ENCODE assay signal across 10 mouse cellular contexts in the genomic region with DNA sequence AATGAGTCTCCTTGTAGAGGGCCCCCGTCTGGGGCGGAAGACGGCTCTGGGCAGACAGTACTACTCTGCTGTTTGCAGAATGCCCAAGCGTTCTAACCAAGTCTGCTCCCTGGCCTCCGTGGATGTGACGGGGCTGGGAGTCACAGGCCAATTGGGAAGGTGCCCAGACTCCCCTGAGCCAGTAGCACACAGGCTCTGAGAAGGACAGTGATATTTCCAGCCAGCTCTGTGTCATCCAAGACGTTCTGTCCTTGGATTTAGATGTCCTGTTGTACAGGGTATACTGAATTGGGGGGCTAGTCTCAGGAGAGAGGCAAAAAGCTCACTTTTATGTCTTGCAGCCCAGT. TPM values are rescaled to one million over a fixed set of nuclear protein-coding genes. Genes with fewer than 3 reads are reported as not detected.
DNase-seq lines count a peak whose midpoint lies in the region; ATAC-seq and TF ChIP-seq lines count a peak whose summit lies in the region.
"Had no signal": no experiment of that assay in that cellular context is flagged by ENCODE, and none has a peak within 500 bp of the region (broad histone marks: within the 10 kb centered on the region; RNA-seq: fewer than 3 reads in every experiment).

No protein-coding gene starts in this region.

- no peak overlapping the region for H3K9ac ChIP-seq in forebrain, embryonic 16.5 days (replicated peaks; ENCODE audit: low read depth, low read length)
- no peak overlapping the region for H3K9ac ChIP-seq in lung, postnatal 0 days (replicated peaks; ENCODE audit: low read depth)
- H3K9ac ChIP-seq in forebrain, embryonic 14.5 days (ENCODE audit: low read length), result no peak overlapping the region
- H3K9ac ChIP-seq in hindbrain, postnatal 0 days (replicated peaks; ENCODE audit: low read length), result no peak overlapping the region

- no peak for TF ChIP-seq CTCF in lung, postnatal 0 days (IDR thresholded peaks at IDR 0.05)
- TF ChIP-seq CTCF in hindbrain, postnatal 0 days (IDR thresholded peaks at IDR 0.05; ENCODE audit: low read depth), result no peak

- ATAC-seq in forebrain, embryonic 16.5 days, result no peak
- no peak for ATAC-seq in lung, postnatal 0 days
- ATAC-seq in forebrain, embryonic 14.5 days, result no peak; the same call in 1 of the 2 replicates
- ATAC-seq in hindbrain, postnatal 0 days, result 0 out of 2 replicates have a peak, but pooled peaks have one; percentile 21
- ATAC-seq: Patski had no signal

- 62% methylated on average over 7 of the region's 7 CpGs for WGBS in forebrain, embryonic 10.5 days
- 37% methylated on average over 7 of the region's 7 CpGs for WGBS in forebrain, embryonic 16.5 days
- 49% methylated on average over 7 of the region's 7 CpGs for WGBS in lung, postnatal 0 days
- WGBS in forebrain, embryonic 14.5 days, result 38% methylated on average over 7 of the region's 7 CpGs
- 22% methylated on average over 7 of the region's 7 CpGs for WGBS in hindbrain, postnatal 0 days

- H3K27ac ChIP-seq in forebrain, embryonic 10.5 days, result peak overlapping the region; percentile 81
- no peak overlapping the region for H3K27ac ChIP-seq in forebrain, embryonic 16.5 days (ENCODE audit: low read length)
- H3K27ac ChIP-seq in lung, postnatal 0 days (ENCODE audit: low read length), result no peak overlapping the region
- H3K27ac ChIP-seq in forebrain, embryonic 14.5 days (ENCODE audit: low read depth, low read length), result peak overlapping the region; percentile 9; the same call in 1 of the 2 replicates
- no peak overlapping the region for H3K27ac ChIP-seq in hindbrain, postnatal 0 days

- no peak for DNase-seq in forebrain, embryonic 10.5 days (ENCODE audit: extremely low spot score, low spot score)
- DNase-seq in lung, postnatal 14 days, result peak; percentile 19
- DNase-seq in lung, postnatal 0 days (ENCODE audit: low spot score), result no peak
- DNase-seq in forebrain, embryonic 14.5 days (ENCODE audit: low spot score), result no peak
- peak; percentile 32 for DNase-seq in hindbrain, postnatal 0 days (ENCODE audit: low spot score)
- DNase-seq in right cerebral cortex, postnatal 36 days (ENCODE audit: low spot score in 2 of 2), result no peak
- DNase-seq in frontal cortex, adult 2 months (ENCODE audit: extremely low spot score in 1 of 2, low spot score in 1 of 2), result no peak
- DNase-seq: B cell, adult 2 months had no signal

- no peak overlapping the region for H3K4me2 ChIP-seq in forebrain, embryonic 16.5 days (ENCODE audit: low read length)
- no peak overlapping the region for H3K4me2 ChIP-seq in lung, postnatal 0 days (replicated peaks; ENCODE audit: low read depth, low read length)
- H3K4me2 ChIP-seq in forebrain, embryonic 14.5 days (ENCODE audit: low read length), result no peak overlapping the region
- H3K4me2 ChIP-seq in hindbrain, postnatal 0 days (ENCODE audit: low read depth, low read length), result no peak overlapping the region

- no peak overlapping the region for H3K4me3 ChIP-seq in forebrain, embryonic 10.5 days
- H3K4me3 ChIP-seq in forebrain, embryonic 16.5 days (replicated peaks; ENCODE audit: low read length), result no peak overlapping the region
- H3K4me3 ChIP-seq in lung, postnatal 0 days (ENCODE audit: low read depth, low read length), result no peak overlapping the region
- H3K4me3 ChIP-seq in forebrain, embryonic 14.5 days (ENCODE audit: low read depth, low read length), result no peak overlapping the region
- H3K4me3 ChIP-seq in hindbrain, postnatal 0 days (ENCODE audit: low read length), result no peak overlapping the region

- H3K9me3 ChIP-seq in forebrain, embryonic 10.5 days, result peaks cover 13% of the 10 kb centered on the region; the same call in 1 of the 2 replicates
- no peaks in the 10 kb centered on the region for H3K9me3 ChIP-seq in forebrain, embryonic 16.5 days (ENCODE audit: control insufficient read depth, low read length)
- no peaks in the 10 kb centered on the region for H3K9me3 ChIP-seq in lung, postnatal 0 days (ENCODE audit: low read length)
- H3K9me3 ChIP-seq in forebrain, embryonic 14.5 days (replicated peaks; ENCODE audit: control insufficient read depth, low read length), result no peaks in the 10 kb centered on the region; the same call in 1 of the 2 replicates
- no peaks in the 10 kb centered on the region for H3K9me3 ChIP-seq in hindbrain, postnatal 0 days (ENCODE audit: low read length)

- peaks cover 35% of the 10 kb centered on the region for H3K36me3 ChIP-seq in forebrain, embryonic 10.5 days (replicated peaks)
- H3K36me3 ChIP-seq in forebrain, embryonic 16.5 days (ENCODE audit: control insufficient read depth, insufficient read depth), result peaks cover 12% of the 10 kb centered on the region
- no peaks in the 10 kb centered on the region for H3K36me3 ChIP-seq in lung, postnatal 0 days (ENCODE audit: insufficient read depth, low read length)
- H3K36me3 ChIP-seq in forebrain, embryonic 14.5 days (ENCODE audit: control insufficient read depth, insufficient read depth, low read length), result peaks cover 40% of the 10 kb centered on the region
- H3K36me3 ChIP-seq in hindbrain, postnatal 0 days (ENCODE audit: insufficient read depth, low read length), result no peaks in the 10 kb centered on the region

- no peak for TF ChIP-seq EP300 in lung, postnatal 0 days (IDR thresholded peaks at IDR 0.05)

- H3K4me1 ChIP-seq in forebrain, embryonic 10.5 days, result peaks cover 46% of the 10 kb centered on the region
- peaks cover 18% of the 10 kb centered on the region for H3K4me1 ChIP-seq in forebrain, embryonic 16.5 days (replicated peaks; ENCODE audit: control insufficient read depth, insufficient read depth, low read length)
- 0 out of 2 replicates have a peak, but pooled peaks cover 2% of the 10 kb centered on the region for H3K4me1 ChIP-seq in lung, postnatal 0 days (ENCODE audit: insufficient read depth, low read depth, low read length)
- H3K4me1 ChIP-seq in forebrain, embryonic 14.5 days (ENCODE audit: control insufficient read depth, insufficient read depth, low read length), result peaks cover 7% of the 10 kb centered on the region; the same call in 1 of the 2 replicates
- H3K4me1 ChIP-seq in hindbrain, postnatal 0 days (ENCODE audit: insufficient read depth, low read length), result no peaks in the 10 kb centered on the region

- H3K27me3 ChIP-seq in forebrain, embryonic 10.5 days (ENCODE audit: poor library complexity, severe bottlenecking), result no peaks in the 10 kb centered on the region
- no peaks in the 10 kb centered on the region for H3K27me3 ChIP-seq in forebrain, embryonic 16.5 days (replicated peaks; ENCODE audit: control insufficient read depth, insufficient read depth, low read length)
- H3K27me3 ChIP-seq in lung, postnatal 0 days (replicated peaks; ENCODE audit: insufficient read depth, low read length), result no peaks in the 10 kb centered on the region
- no peaks in the 10 kb centered on the region for H3K27me3 ChIP-seq in forebrain, embryonic 14.5 days (replicated peaks; ENCODE audit: control insufficient read depth, insufficient read depth, low read length)
- H3K27me3 ChIP-seq in hindbrain, postnatal 0 days (ENCODE audit: insufficient read depth, low read length), result no peaks in the 10 kb centered on the region
- H3K27me3 ChIP-seq: Patski had no signal

RNA-seq across cellular contexts. Expression of a gene that starts 36.6 kb away (rescaled TPM):
- polyA plus RNA-seq in forebrain, embryonic 10.5 days (2016; fragmentation: Nextera tagmentation; extraction: Ambion mirVana), result 3.8 and 4.4 TPM in 2 replicates
- 17.3 and 21.2 TPM in 2 replicates for polyA plus RNA-seq in forebrain, embryonic 16.5 days (2015; fragmentation: Nextera tagmentation; extraction: Ambion mirVana)
- 2.9 and 3.0 TPM in 2 replicates for polyA plus RNA-seq in lung, postnatal 0 days (2015; fragmentation: Nextera tagmentation; extraction: Ambion mirVana)
- 11.5 and 12.3 TPM in 2 replicates for polyA plus RNA-seq in forebrain, embryonic 14.5 days (2014; fragmentation: Nextera tagmentation; extraction: Ambion mirVana)
- 25.1 and 26.3 TPM in 2 replicates for total RNA-seq in hindbrain, postnatal 0 days (2014; rRNA removed)
- 1.8 and 1.9 TPM in 2 replicates for polyA plus RNA-seq in hindbrain, postnatal 0 days (2015; fragmentation: Nextera tagmentation; extraction: Ambion mirVana)
- 7.6 and 8.3 TPM in 2 replicates for polyA plus RNA-seq in frontal cortex, adult 2 months (2012; rRNA removed)

Comparison
In these comparisons a context has a peak if more than half of its experiments do, and no peak if none do; other contexts are left out.
1. DNase-seq: peak in lung, postnatal 14 days (single experiment) and hindbrain, postnatal 0 days (single experiment); none in forebrain, embryonic 10.5 days (single experiment), lung, postnatal 0 days (single experiment), forebrain, embryonic 14.5 days (single experiment), right cerebral cortex, postnatal 36 days (0 of 2) and frontal cortex, adult 2 months (0 of 2).
2. H3K27ac ChIP-seq: peak in forebrain, embryonic 10.5 days (single experiment) and forebrain, embryonic 14.5 days (single experiment); none in forebrain, embryonic 16.5 days (single experiment), lung, postnatal 0 days (single experiment) and hindbrain, postnatal 0 days (single experiment).